Mouse (Mus musculus): ENCODE measurements around the gene Rbm38. TPM values are rescaled to one million over a fixed set of nuclear protein-coding genes. Genes with fewer than 3 reads are reported as not detected.

The Rbm38 gene
- polyA plus RNA-seq, 1 experiment = 60.9 TPM

- DNase-seq (ENCODE audit: low read depth) = no peak
- TF ChIP-seq CTCF (IDR thresholded peaks at IDR 0.05; ENCODE audit: borderline replicate concordance, extremely low read depth, insufficient read depth, insufficient read length) (no peak), POLR2A (IDR thresholded peaks at IDR 0.05; ENCODE audit: borderline replicate concordance, extremely low read depth, insufficient read depth, insufficient read length, poor library complexity, severe bottlenecking) (no peak)
These were observed 17.7 kb downstream of the Rbm38 start for GRCm38 (mm10) chr2:173037827-173038607.

GRCm38 (mm10) chr2:173039041-173039440, 18.7 kb downstream of the Rbm38 start:
- no peak for DNase-seq (ENCODE audit: low read depth)
- TF ChIP-seq CTCF (IDR thresholded peaks at IDR 0.05; ENCODE audit: borderline replicate concordance, extremely low read depth, insufficient read depth, insufficient read length) (no peak), POLR2A (IDR thresholded peaks at IDR 0.05; ENCODE audit: borderline replicate concordance, extremely low read depth, insufficient read depth, insufficient read length, poor library complexity, severe bottlenecking) (no peak)

- no peak for DNase-seq (ENCODE audit: low read depth)
- no peak for TF ChIP-seq POLR2A (IDR thresholded peaks at IDR 0.05; ENCODE audit: borderline replicate concordance, extremely low read depth, insufficient read depth, insufficient read length, poor library complexity, severe bottlenecking)
- TF ChIP-seq CTCF (IDR thresholded peaks at IDR 0.05; ENCODE audit: borderline replicate concordance, extremely low read depth, insufficient read depth, insufficient read length) = no peak
These were observed 20.5 kb downstream of the Rbm38 start for GRCm38 (mm10) chr2:173040803-173041202.

GRCm38 (mm10) chr2:173041242-173041641, 20.9 kb downstream of the Rbm38 start:
- TF ChIP-seq POLR2A (IDR thresholded peaks at IDR 0.05; ENCODE audit: borderline replicate concordance, extremely low read depth, insufficient read depth, insufficient read length, poor library complexity, severe bottlenecking) (no peak), CTCF (IDR thresholded peaks at IDR 0.05; ENCODE audit: borderline replicate concordance, extremely low read depth, insufficient read depth, insufficient read length) (no peak)
- no peak for DNase-seq (ENCODE audit: low read depth)

GRCm38 (mm10) chr2:173041893-173042292, 21.6 kb downstream of the Rbm38 start:
- no peak for TF ChIP-seq CTCF (IDR thresholded peaks at IDR 0.05; ENCODE audit: borderline replicate concordance, extremely low read depth, insufficient read depth, insufficient read length)
- TF ChIP-seq POLR2A (IDR thresholded peaks at IDR 0.05; ENCODE audit: borderline replicate concordance, extremely low read depth, insufficient read depth, insufficient read length, poor library complexity, severe bottlenecking) = no peak

GRCm38 (mm10) chr2:173042504-173043162, 22.3 kb downstream of the Rbm38 start:
- DNase-seq (ENCODE audit: low read depth) = no peak
- no peak for TF ChIP-seq POLR2A (IDR thresholded peaks at IDR 0.05; ENCODE audit: borderline replicate concordance, extremely low read depth, insufficient read depth, insufficient read length, poor library complexity, severe bottlenecking)
- TF ChIP-seq CTCF (IDR thresholded peaks at IDR 0.05; ENCODE audit: borderline replicate concordance, extremely low read depth, insufficient read depth, insufficient read length) = no peak

More at GRCm38 (mm10) chr2:173041893-173042292, 21.6 kb downstream of the Rbm38 start:
- DNase-seq (ENCODE audit: low read depth) = no peak

- no peak for DNase-seq (ENCODE audit: low read depth)
- TF ChIP-seq CTCF (IDR thresholded peaks at IDR 0.05; ENCODE audit: borderline replicate concordance, extremely low read depth, insufficient read depth, insufficient read length) = no peak
- TF ChIP-seq POLR2A (IDR thresholded peaks at IDR 0.05; ENCODE audit: borderline replicate concordance, extremely low read depth, insufficient read depth, insufficient read length, poor library complexity, severe bottlenecking) = no peak
These were observed 24.1 kb downstream of the Rbm38 start for GRCm38 (mm10) chr2:173044198-173044970.

- TF ChIP-seq CTCF (IDR thresholded peaks at IDR 0.05; ENCODE audit: borderline replicate concordance, extremely low read depth, insufficient read depth, insufficient read length) (no peak), POLR2A (IDR thresholded peaks at IDR 0.05; ENCODE audit: borderline replicate concordance, extremely low read depth, insufficient read depth, insufficient read length, poor library complexity, severe bottlenecking) (no peak)
- no peak for DNase-seq (ENCODE audit: low read depth)
These were observed 26.4 kb downstream of the Rbm38 start for GRCm38 (mm10) chr2:173046582-173047297.

GRCm38 (mm10) chr2:173047471-173047870, 27.2 kb downstream of the Rbm38 start:
- DNase-seq (ENCODE audit: low read depth) = no peak
- TF ChIP-seq POLR2A (IDR thresholded peaks at IDR 0.05; ENCODE audit: borderline replicate concordance, extremely low read depth, insufficient read depth, insufficient read length, poor library complexity, severe bottlenecking) = no peak
- no peak for TF ChIP-seq CTCF (IDR thresholded peaks at IDR 0.05; ENCODE audit: borderline replicate concordance, extremely low read depth, insufficient read depth, insufficient read length)

- TF ChIP-seq CTCF (IDR thresholded peaks at IDR 0.05; ENCODE audit: borderline replicate concordance, extremely low read depth, insufficient read depth, insufficient read length) (no peak), POLR2A (IDR thresholded peaks at IDR 0.05; ENCODE audit: borderline replicate concordance, extremely low read depth, insufficient read depth, insufficient read length, poor library complexity, severe bottlenecking) (no peak)
- DNase-seq (ENCODE audit: low read depth) = no peak
These were observed 27.9 kb downstream of the Rbm38 start for GRCm38 (mm10) chr2:173048041-173048745.
